Mouse (Mus musculus) c-Kit-positive CD71-positive TER-119-negative erythroid progenitor cells, embryonic 14.5 days (primary cell): ENCODE results near the gene Cog7.

Experiments
- DNase-seq: peaks from one replicate; pipeline ENCODE4 v3.0.0-alpha.2; 2013; ENCODE audit warnings: low read depth

Gene Cog7

GRCm38 (mm10) chr7:121954891-121955669 lies 26.4 kb downstream of the Cog7 start:
- DNase-seq, result no peak

GRCm38 (mm10) chr7:121947513-121947912 lies 34.0 kb downstream of the Cog7 start:
- no peak for DNase-seq

- no peak for DNase-seq
Measured at GRCm38 (mm10) chr7:121946196-121946595, 35.3 kb downstream of the Cog7 start.

- no peak for DNase-seq
Measured at GRCm38 (mm10) chr7:121942371-121942770, 39.1 kb downstream of the Cog7 start.

- DNase-seq, result no peak
Measured at GRCm38 (mm10) chr7:121941640-121942039, 39.9 kb downstream of the Cog7 start.

- DNase-seq, result no peak
Measured at GRCm38 (mm10) chr7:121941016-121941415, 40.5 kb downstream of the Cog7 start.

GRCm38 (mm10) chr7:121939729-121940128 lies 41.8 kb downstream of the Cog7 start:
- DNase-seq, result peak; percentile 28

- DNase-seq, result no peak
Measured at GRCm38 (mm10) chr7:121939244-121939643, 42.3 kb downstream of the Cog7 start.

GRCm38 (mm10) chr7:121938124-121938891 lies 43.2 kb downstream of the Cog7 start:
- no peak for DNase-seq

- DNase-seq, result no peak
Measured at GRCm38 (mm10) chr7:121936861-121937630, 44.5 kb downstream of the Cog7 start.

- no peak for DNase-seq
Measured at GRCm38 (mm10) chr7:121935906-121936794, 45.4 kb downstream of the Cog7 start.

GRCm38 (mm10) chr7:121934346-121934745 lies 47.2 kb downstream of the Cog7 start:
- no peak for DNase-seq

GRCm38 (mm10) chr7:121933675-121934074 lies 47.8 kb downstream of the Cog7 start:
- DNase-seq, result no peak

GRCm38 (mm10) chr7:121931246-121931645 lies 50.3 kb downstream of the Cog7 start:
- DNase-seq, result no peak

- DNase-seq, result no peak
Measured at GRCm38 (mm10) chr7:121927882-121928281, 53.6 kb downstream of the Cog7 start.

- no peak for DNase-seq
Measured at GRCm38 (mm10) chr7:121924361-121924760, 57.1 kb downstream of the Cog7 start.

- DNase-seq, result no peak
Measured at GRCm38 (mm10) chr7:121913944-121914343, 67.6 kb downstream of the Cog7 start.

- no peak for DNase-seq
Measured at GRCm38 (mm10) chr7:121912250-121912649, 69.3 kb downstream of the Cog7 start.

GRCm38 (mm10) chr7:121906879-121907278 lies 74.6 kb downstream of the Cog7 start:
- no peak for DNase-seq

GRCm38 (mm10) chr7:121902757-121903411 lies 78.6 kb downstream of the Cog7 start:
- no peak for DNase-seq

- no peak for DNase-seq
Measured at GRCm38 (mm10) chr7:121899940-121900339, 81.6 kb downstream of the Cog7 start.
